Mouse (Mus musculus): ENCODE measurements around the gene 4922502D21Rik. TPM values are rescaled to one million over a fixed set of nuclear protein-coding genes. Genes with fewer than 3 reads are reported as not detected.
A peak's percentile ranks its signal among the peaks of the same experiment; 100 is the strongest.

Gene 4922502D21Rik
- polyA plus RNA-seq (2015; fragmentation: Nextera tagmentation; extraction: Ambion mirVana): not detected in 2 replicates

DNA sequence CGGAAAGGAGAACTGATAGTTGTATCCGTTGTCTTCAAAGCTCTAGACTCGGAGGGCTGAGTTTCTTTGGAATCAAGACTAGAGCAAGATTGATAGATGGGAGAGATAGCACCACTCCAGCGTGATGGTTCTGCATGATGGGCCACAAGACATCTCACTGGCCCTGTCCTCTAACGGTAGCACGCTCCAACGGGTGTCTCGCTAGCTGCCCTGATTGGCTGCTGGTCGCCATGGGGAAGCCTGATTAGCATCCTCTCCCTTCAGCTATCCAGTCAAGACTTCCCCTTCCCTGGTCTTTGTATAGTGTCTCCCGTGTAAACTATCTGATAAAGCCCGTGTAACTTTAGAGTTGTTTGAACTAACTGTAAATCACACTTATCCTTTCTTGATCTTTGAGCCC lies at the start of gene 4922502D21Rik:
Gene 4922502D21Rik (minus strand): TSS at position 187 of the 400 bp plus-strand sequence.
- no peaks in the 10 kb centered on the region for H3K4me1 ChIP-seq (ENCODE audit: insufficient read depth, low read length)
- no peaks in the 10 kb centered on the region for H3K36me3 ChIP-seq (ENCODE audit: insufficient read depth, low read length)
- no peaks in the 10 kb centered on the region for H3K27me3 ChIP-seq (ENCODE audit: insufficient read depth, low read length)
- peak; percentile 65; the same call in 1 of the 2 replicates for ATAC-seq (ENCODE audit: low FRiP score, low TSS enrichment)
- H3K9me3 ChIP-seq (ENCODE audit: low read length): no peaks in the 10 kb centered on the region
- H3K4me3 ChIP-seq (ENCODE audit: low read length): no peak within 1 kb of the TSS
- H3K4me2 ChIP-seq (replicated peaks; ENCODE audit: low read depth, low read length): no peak within 1 kb of the TSS
- no peak within 1 kb of the TSS for H3K27ac ChIP-seq (ENCODE audit: low read length)
- no peak within 1 kb of the TSS for H3K9ac ChIP-seq (replicated peaks; ENCODE audit: low read length)
- WGBS: 42% methylated on average over 11 of the region's 11 CpGs

DNA sequence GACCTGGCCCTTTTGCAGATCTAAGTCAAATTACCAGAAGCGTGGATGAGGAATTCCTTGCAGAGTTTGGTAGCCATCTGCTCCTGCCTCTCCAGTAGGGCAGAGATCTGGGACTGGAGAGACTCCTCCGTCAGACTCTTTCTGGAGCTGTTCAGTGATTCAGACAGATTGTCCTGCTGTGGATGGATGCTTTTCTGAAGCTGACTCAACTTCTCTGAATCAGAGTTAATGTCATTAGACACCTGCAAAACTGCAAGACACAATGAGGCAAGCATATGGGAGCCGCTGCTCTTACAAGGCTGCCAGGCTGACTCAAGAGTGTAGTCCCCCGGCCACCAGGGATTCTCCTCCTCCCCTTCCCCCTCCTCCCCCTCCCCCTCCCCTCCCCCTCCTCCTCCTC lies 48.9 kb upstream of the 4922502D21Rik start:
- 66% methylated on average over 4 of the region's 4 CpGs for WGBS
- H3K4me3 ChIP-seq (ENCODE audit: low read length): no peak overlapping the region
- no peaks in the 10 kb centered on the region for H3K36me3 ChIP-seq (ENCODE audit: insufficient read depth, low read length)
- H3K9ac ChIP-seq (replicated peaks; ENCODE audit: low read length): no peak overlapping the region
- H3K9me3 ChIP-seq (ENCODE audit: low read length): peaks cover 7% of the 10 kb centered on the region; the same call in 1 of the 2 replicates
- H3K27ac ChIP-seq (ENCODE audit: low read length): no peak overlapping the region
- H3K4me2 ChIP-seq (replicated peaks; ENCODE audit: low read depth, low read length): no peak overlapping the region
- no peaks in the 10 kb centered on the region for H3K27me3 ChIP-seq (ENCODE audit: insufficient read depth, low read length)
- H3K4me1 ChIP-seq (ENCODE audit: insufficient read depth, low read length): no peaks in the 10 kb centered on the region
- no peak for ATAC-seq (ENCODE audit: low FRiP score, low TSS enrichment)

DNA sequence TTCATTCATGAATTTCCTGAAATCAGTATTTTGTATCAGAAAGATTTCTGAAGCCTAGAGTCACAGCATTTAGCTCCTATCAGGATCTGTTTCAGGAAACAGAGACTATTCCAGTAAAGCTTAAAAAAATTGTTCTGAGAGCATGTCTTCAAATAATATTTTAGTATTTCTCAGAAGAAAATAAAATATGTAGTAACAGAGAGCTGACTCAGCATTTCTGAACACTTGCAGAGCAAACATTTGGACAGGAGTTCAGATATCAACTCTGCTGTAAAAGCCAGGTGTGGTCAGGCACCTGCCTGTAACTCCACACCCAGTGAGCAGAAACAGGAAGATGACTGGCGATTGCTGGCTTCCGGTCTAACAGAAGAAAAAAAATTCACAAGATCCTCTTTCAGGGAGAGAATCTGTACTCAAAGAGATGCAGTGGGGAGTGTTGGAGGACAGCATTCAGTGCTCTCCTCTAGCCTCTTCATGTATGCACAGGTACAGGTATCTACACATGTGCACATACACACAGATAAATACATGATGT lies 43.4 kb upstream of the 4922502D21Rik start:
- H3K9ac ChIP-seq (replicated peaks; ENCODE audit: low read length): no peak overlapping the region
- H3K36me3 ChIP-seq (ENCODE audit: insufficient read depth, low read length): no peaks in the 10 kb centered on the region
- no peaks in the 10 kb centered on the region for H3K27me3 ChIP-seq (ENCODE audit: insufficient read depth, low read length)
- no peak overlapping the region for H3K4me2 ChIP-seq (replicated peaks; ENCODE audit: low read depth, low read length)
- no peak for ATAC-seq (ENCODE audit: low FRiP score, low TSS enrichment)
- no peak overlapping the region for H3K27ac ChIP-seq (ENCODE audit: low read length)
- no peak overlapping the region for H3K4me3 ChIP-seq (ENCODE audit: low read length)
- no peaks in the 10 kb centered on the region for H3K4me1 ChIP-seq (ENCODE audit: insufficient read depth, low read length)
- peaks cover 7% of the 10 kb centered on the region; the same call in 1 of the 2 replicates for H3K9me3 ChIP-seq (ENCODE audit: low read length)
- WGBS: 84% methylated on average over 2 of the region's 2 CpGs

DNA sequence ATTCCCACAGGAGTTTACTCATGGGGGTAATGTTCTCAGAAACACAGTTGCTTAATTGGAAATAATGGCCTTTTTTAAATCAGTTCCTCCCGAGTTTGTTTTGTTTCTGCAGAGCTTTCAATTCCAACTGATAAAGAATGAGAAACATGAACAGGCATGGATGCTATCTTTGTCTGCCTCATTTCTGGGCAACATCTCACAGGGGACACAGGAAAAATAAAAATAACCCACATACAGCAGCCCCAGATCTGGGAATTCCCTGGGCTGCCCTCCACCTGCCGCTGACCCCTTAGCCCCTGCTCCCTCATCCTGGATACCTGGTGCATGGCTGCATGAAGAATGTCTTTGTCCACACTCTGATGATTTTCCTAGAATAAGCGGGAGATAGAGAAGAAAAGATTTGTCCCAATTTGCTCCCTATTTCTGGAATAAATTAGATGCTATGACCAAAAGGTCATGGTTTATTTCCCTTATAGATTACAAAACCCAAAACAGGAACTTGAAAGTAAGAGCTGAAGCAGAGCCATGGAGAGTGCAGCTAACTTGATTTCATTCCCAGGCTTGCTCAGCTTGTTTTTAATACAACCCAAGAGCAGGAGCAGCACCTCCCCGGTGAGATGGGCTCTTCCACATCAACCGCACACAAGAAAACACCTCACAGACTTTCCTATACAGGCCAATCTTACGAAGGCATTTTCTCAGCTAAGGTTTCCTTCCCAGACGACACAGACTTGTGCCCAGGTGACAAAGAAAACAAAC lies 38.0 kb upstream of the 4922502D21Rik start:
- ATAC-seq (ENCODE audit: low FRiP score, low TSS enrichment): no peak
- no peaks in the 10 kb centered on the region for H3K27me3 ChIP-seq (ENCODE audit: insufficient read depth, low read length)
- no peaks in the 10 kb centered on the region for H3K4me1 ChIP-seq (ENCODE audit: insufficient read depth, low read length)
- no peak overlapping the region for H3K27ac ChIP-seq (ENCODE audit: low read length)
- no peak overlapping the region for H3K9ac ChIP-seq (replicated peaks; ENCODE audit: low read length)
- WGBS: 47% methylated on average over 7 of the region's 7 CpGs
- H3K36me3 ChIP-seq (ENCODE audit: insufficient read depth, low read length): no peaks in the 10 kb centered on the region
- no peak overlapping the region for H3K4me3 ChIP-seq (ENCODE audit: low read length)
- H3K9me3 ChIP-seq (ENCODE audit: low read length): no peaks in the 10 kb centered on the region
- H3K4me2 ChIP-seq (replicated peaks; ENCODE audit: low read depth, low read length): no peak overlapping the region

GRCm38 (mm10) chr6:129365959-129366359 lies 34.4 kb upstream of the 4922502D21Rik start:
- ATAC-seq (ENCODE audit: low FRiP score, low TSS enrichment): peak; percentile 70
- no peaks in the 10 kb centered on the region for H3K4me1 ChIP-seq (ENCODE audit: insufficient read depth, low read length)
- H3K9ac ChIP-seq (replicated peaks; ENCODE audit: low read length): no peak overlapping the region
- no peaks in the 10 kb centered on the region for H3K27me3 ChIP-seq (ENCODE audit: insufficient read depth, low read length)
- H3K36me3 ChIP-seq (ENCODE audit: insufficient read depth, low read length): no peaks in the 10 kb centered on the region
- WGBS: 13% methylated on average over 6 of the region's 6 CpGs
- H3K4me2 ChIP-seq (replicated peaks; ENCODE audit: low read depth, low read length): no peak overlapping the region
- no peak overlapping the region for H3K4me3 ChIP-seq (ENCODE audit: low read length)
- H3K9me3 ChIP-seq (ENCODE audit: low read length): no peaks in the 10 kb centered on the region
- no peak overlapping the region for H3K27ac ChIP-seq (ENCODE audit: low read length)

DNA sequence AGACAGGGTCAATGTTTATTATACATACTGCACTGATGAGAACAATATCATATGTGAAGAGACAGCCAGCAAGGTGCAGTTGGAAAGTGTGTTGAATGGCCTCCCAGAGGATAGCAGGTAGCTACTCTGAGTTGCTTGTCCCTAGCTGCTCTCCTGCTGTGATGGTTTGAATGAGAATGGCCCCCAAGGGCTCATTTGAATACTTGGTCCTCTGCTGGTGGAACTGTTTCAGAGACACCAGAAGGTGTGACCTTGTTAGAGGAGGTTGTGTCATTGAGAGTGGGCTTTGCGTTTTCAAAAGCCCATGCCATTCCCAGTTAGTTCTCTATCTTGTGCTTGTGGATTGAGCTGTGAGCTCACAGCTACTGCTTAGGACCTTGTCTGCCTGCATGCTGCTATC lies 32.3 kb upstream of the 4922502D21Rik start:
- Histone ChIP-seq H3K9me3 (ENCODE audit: low read length) (no peaks in the 10 kb centered on the region), H3K4me2 (replicated peaks; ENCODE audit: low read depth, low read length) (no peak overlapping the region), H3K4me1 (ENCODE audit: insufficient read depth, low read length) (no peaks in the 10 kb centered on the region), H3K4me3 (ENCODE audit: low read length) (no peak overlapping the region), H3K9ac (replicated peaks; ENCODE audit: low read length) (no peak overlapping the region), H3K36me3 (ENCODE audit: insufficient read depth, low read length) (no peaks in the 10 kb centered on the region), H3K27me3 (ENCODE audit: insufficient read depth, low read length) (no peaks in the 10 kb centered on the region), H3K27ac (ENCODE audit: low read length) (no peak overlapping the region)
- no peak for ATAC-seq (ENCODE audit: low FRiP score, low TSS enrichment)
- 25% methylated on average over 1 of the region's 1 CpGs for WGBS

DNA sequence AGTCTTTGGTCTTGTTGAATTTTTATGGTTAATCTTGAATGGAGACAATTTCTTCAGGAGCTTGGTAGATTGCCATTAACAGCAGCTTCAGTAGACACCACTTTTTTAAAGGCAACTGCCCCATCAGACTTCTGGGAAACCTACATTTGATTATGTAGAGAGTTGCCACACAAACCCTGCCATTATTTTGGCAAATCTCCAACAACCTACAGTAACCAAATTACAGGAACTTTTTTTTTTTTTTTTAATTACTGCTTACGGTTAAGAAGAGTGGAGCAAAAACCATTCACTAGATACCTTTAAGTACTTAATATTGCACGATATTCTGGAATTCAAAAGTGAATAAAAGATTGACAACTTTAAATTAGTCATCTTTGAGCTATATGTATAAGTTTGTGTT lies 27.9 kb upstream of the 4922502D21Rik start:
- Histone ChIP-seq H3K4me1 (ENCODE audit: insufficient read depth, low read length) (no peaks in the 10 kb centered on the region), H3K4me2 (replicated peaks; ENCODE audit: low read depth, low read length) (no peak overlapping the region), H3K36me3 (ENCODE audit: insufficient read depth, low read length) (no peaks in the 10 kb centered on the region), H3K27me3 (ENCODE audit: insufficient read depth, low read length) (no peaks in the 10 kb centered on the region), H3K9ac (replicated peaks; ENCODE audit: low read length) (no peak overlapping the region), H3K4me3 (ENCODE audit: low read length) (no peak overlapping the region), H3K27ac (ENCODE audit: low read length) (no peak overlapping the region), H3K9me3 (ENCODE audit: low read length) (no peaks in the 10 kb centered on the region)
- ATAC-seq (ENCODE audit: low FRiP score, low TSS enrichment): no peak
- 88% methylated on average over 2 of the region's 2 CpGs for WGBS

DNA sequence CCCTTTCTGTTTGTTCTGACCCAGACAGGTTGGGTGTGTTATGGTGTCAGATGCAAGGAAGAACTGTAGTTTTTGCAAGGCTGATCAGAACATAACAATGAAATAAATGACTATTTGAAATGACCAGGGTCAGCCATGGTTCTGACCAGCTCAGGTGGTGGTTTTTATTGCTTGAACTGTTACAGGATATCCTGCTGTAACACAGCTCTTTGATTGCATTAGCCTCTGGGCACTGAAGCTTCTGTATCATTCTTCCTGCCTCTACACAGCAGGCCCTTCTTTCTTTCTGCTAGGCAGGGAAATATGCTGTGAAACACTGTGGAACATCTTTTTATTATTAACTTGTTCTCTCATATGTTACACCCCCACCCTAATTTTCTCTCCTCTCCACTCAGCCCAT lies 24.8 kb upstream of the 4922502D21Rik start:
- no peaks in the 10 kb centered on the region for H3K9me3 ChIP-seq (ENCODE audit: low read length)
- no peak overlapping the region for H3K4me2 ChIP-seq (replicated peaks; ENCODE audit: low read depth, low read length)
- H3K4me1 ChIP-seq (ENCODE audit: insufficient read depth, low read length): no peaks in the 10 kb centered on the region
- no peak for ATAC-seq (ENCODE audit: low FRiP score, low TSS enrichment)
- H3K9ac ChIP-seq (replicated peaks; ENCODE audit: low read length): no peak overlapping the region
- H3K27me3 ChIP-seq (ENCODE audit: insufficient read depth, low read length): no peaks in the 10 kb centered on the region
- no peak overlapping the region for H3K27ac ChIP-seq (ENCODE audit: low read length)
- H3K36me3 ChIP-seq (ENCODE audit: insufficient read depth, low read length): no peaks in the 10 kb centered on the region
- no peak overlapping the region for H3K4me3 ChIP-seq (ENCODE audit: low read length)

- Histone ChIP-seq H3K4me1 (ENCODE audit: insufficient read depth, low read length) (no peaks in the 10 kb centered on the region), H3K9me3 (ENCODE audit: low read length) (no peaks in the 10 kb centered on the region), H3K27ac (ENCODE audit: low read length) (no peak overlapping the region), H3K36me3 (ENCODE audit: insufficient read depth, low read length) (no peaks in the 10 kb centered on the region), H3K9ac (replicated peaks; ENCODE audit: low read length) (no peak overlapping the region), H3K4me2 (replicated peaks; ENCODE audit: low read depth, low read length) (no peak overlapping the region), H3K4me3 (ENCODE audit: low read length) (no peak overlapping the region), H3K27me3 (ENCODE audit: insufficient read depth, low read length) (no peaks in the 10 kb centered on the region)
- WGBS: 98% methylated on average over 2 of the region's 2 CpGs
- ATAC-seq (ENCODE audit: low FRiP score, low TSS enrichment): no peak
Measured at GRCm38 (mm10) chr6:129355774-129356173, 24.2 kb upstream of the 4922502D21Rik start.

DNA sequence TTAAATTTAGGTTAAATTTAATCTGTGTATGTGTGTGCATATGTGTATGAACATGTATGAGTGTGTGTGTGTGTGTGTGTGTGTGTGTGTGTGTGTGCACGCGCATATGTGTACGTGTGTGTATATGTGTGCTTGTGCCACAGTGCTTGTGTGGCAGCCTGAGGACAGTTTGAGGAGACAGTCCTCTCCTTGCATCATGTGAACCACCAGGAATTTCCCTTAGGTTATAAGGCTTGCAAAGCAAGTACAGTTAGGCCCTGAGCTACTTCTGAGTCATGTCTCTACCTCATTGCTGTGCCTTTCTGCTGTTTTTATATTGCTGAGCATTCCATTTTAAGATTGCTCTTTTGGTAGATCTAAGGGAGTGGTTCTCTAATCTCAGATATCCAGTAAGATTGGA lies 19.5 kb upstream of the 4922502D21Rik start:
- no peaks in the 10 kb centered on the region for H3K36me3 ChIP-seq (ENCODE audit: insufficient read depth, low read length)
- H3K4me2 ChIP-seq (replicated peaks; ENCODE audit: low read depth, low read length): no peak overlapping the region
- H3K27me3 ChIP-seq (ENCODE audit: insufficient read depth, low read length): no peaks in the 10 kb centered on the region
- H3K4me3 ChIP-seq (ENCODE audit: low read length): no peak overlapping the region
- 87% methylated on average over 3 of the region's 3 CpGs for WGBS
- H3K4me1 ChIP-seq (ENCODE audit: insufficient read depth, low read length): no peaks in the 10 kb centered on the region
- H3K9me3 ChIP-seq (ENCODE audit: low read length): peaks cover 9% of the 10 kb centered on the region
- no peak for ATAC-seq (ENCODE audit: low FRiP score, low TSS enrichment)
- no peak overlapping the region for H3K9ac ChIP-seq (replicated peaks; ENCODE audit: low read length)
- H3K27ac ChIP-seq (ENCODE audit: low read length): no peak overlapping the region

Measured in kidney, embryonic 16.5 days (tissue).